Mouse (Mus musculus) erythroblast, adult 5-6 weeks (primary cell): ENCODE measurements around the gene Rab26. TPM values are rescaled to one million over a fixed set of nuclear protein-coding genes. Genes with fewer than 3 reads are reported as not detected.

Source experiments
- ATAC-seq: replicated peaks from 2 replicates; pipeline ENCODE4 v1.8.0; 2016; ENCODE audit warnings: moderate number of reproducible peaks, mild to moderate bottlenecking, moderate TSS enrichment, inconsistent platforms; ENCODE audit not compliant: poor library complexity, low FRiP score, severe bottlenecking
- total RNA-seq, 2 experiments: library from RNA; stranded (forward) in 1 of 2; stranded (reverse) in 1 of 2; fragments of 150-400 nt in 1 of 2; fragments of 200-764, 138-1000 nt in 1 of 2; gene quantifications; 2 replicates each; pipeline versions ENCODE4 v1.2.3 to v1.2.4; 2015 to 2017; ENCODE audit warnings: low replicate concordance in 2 of 2

The Rab26 gene
- total RNA-seq (2015; ENCODE audit: low replicate concordance) (not detected in 2 replicates), total RNA-seq (2017; ENCODE audit: low replicate concordance) (not detected in 2 replicates)

DNA sequence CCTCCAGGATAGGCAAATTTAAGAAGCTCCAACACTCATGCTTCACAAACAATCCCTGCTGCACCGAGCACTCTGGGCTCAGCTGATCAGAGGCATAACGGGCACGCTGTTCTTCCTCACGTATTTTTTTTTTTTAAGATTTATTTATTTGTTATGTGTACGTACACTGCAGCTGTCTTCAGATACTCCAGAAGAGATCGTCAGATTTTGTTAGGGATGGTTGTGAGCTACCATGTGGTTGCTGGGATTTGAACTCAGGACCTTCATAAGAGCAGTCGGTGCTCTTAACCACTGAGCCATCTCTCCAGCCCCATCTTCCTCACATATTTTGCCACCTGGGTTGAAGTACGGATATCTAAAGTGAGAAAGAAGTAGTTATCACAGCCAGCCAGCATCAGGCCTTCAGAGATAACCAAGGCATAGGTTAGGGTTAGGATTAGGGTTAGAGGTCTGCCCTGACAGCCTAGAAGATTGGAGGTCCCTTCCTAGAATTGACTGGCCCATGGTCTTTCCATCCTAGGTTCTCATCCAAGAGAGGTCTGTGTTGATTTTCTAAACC, at the start of gene Rab26:
Gene Rab26, minus strand, starts transcription at position 51 of the 559 bp plus-strand sequence.
- ATAC-seq = no peak

DNA sequence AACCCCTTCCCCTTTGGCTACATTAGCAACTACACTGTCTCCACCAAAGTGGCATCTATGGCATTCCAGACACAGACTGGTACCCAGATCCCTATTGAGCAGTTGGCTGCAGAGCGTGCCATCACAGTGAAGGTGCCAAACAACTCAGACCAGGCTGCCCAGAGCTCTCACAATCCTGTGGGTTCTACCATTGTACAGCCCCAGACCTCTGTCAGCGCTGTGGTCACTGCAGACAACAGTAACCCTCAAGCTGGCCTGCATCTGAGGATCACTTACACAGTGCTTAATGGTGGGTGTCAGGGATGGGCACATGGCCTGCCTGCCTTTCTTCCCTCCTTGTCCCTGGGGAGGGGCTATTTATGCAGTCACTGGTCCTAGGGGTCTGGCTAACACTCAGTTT, 46.3 kb upstream of the Rab26 start:
- ATAC-seq = no peak

DNA sequence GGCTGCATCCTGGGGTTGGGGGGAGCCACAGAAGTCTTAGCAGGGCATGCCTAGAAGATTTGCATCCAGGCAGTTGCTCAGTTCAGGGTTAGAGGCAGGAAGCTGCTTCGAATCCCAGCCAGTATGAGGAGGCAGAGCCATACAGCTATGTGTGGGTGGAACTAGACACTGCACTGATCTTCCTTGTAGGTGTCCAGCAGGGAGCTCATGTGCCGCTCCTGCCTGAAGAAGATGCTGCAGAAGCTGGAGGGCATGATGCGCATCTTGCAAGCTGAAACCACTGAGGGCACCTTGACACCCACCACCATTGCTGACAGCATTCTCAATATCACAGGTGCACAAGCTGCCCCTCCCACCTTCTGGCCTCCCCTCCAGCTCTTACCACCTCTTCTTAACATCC, 45.5 kb upstream of the Rab26 start:
- no peak for ATAC-seq

DNA sequence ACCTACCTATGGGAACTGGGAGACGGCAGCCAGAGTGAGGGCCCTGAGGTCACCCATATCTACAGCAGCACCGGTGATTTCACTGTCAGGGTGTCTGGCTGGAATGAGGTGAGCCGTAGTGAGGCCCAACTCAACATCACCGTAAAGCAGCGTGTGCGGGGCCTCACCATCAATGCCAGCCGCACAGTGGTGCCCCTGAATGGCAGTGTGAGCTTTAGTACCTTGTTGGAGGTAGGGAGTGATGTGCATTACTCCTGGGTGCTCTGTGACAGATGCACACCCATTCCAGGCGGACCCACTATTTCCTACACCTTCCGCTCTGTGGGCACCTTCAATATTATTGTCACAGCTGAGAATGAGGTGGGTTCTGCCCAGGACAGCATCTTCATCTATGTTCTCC, 39.8 kb upstream of the Rab26 start:
- no peak for ATAC-seq

DNA sequence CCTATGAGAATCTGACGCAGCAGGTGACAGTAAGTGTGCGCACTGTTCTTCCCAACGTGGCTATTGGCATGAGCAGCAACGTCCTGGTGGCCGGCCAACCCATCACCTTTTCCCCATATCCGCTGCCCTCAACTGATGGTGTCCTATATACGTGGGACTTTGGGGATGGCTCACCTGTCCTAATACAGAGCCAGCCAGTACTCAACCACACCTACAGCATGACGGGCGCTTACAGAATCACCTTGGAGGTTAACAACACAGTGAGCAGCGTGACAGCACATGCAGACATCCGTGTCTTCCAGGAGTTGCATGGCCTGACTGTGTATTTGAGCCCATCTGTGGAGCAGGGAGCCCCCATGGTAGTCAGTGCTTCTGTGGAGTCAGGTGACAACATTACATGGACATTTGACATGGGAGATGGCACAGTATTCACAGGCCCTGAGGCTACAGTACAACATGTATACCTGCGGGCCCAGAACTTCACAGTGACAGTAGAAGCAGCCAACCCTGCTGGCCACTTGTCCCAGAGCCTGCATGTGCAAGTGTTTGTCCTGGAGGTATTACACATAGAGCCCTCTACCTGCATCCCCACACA, 38.7 kb upstream of the Rab26 start:
- no peak for ATAC-seq

DNA sequence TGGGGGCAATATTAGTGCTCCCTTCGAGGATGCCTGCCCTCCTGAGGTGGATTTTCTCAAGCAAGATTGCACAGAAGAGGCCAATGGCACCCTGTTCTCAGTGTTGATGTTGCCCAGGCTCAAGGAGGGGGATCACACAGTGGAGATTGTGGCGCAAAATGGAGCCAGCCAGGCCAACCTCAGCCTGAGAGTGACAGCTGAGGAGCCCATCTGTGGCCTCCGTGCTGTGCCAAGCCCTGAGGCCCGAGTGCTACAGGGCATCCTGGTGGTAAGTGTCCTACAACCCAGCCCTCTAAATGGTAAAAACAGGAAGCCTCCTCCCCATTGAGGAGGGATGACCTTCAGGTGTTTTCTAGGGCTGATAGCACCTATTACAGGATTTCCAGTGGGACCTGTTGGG, 35.8 kb upstream of the Rab26 start:
- ATAC-seq = no peak

DNA sequence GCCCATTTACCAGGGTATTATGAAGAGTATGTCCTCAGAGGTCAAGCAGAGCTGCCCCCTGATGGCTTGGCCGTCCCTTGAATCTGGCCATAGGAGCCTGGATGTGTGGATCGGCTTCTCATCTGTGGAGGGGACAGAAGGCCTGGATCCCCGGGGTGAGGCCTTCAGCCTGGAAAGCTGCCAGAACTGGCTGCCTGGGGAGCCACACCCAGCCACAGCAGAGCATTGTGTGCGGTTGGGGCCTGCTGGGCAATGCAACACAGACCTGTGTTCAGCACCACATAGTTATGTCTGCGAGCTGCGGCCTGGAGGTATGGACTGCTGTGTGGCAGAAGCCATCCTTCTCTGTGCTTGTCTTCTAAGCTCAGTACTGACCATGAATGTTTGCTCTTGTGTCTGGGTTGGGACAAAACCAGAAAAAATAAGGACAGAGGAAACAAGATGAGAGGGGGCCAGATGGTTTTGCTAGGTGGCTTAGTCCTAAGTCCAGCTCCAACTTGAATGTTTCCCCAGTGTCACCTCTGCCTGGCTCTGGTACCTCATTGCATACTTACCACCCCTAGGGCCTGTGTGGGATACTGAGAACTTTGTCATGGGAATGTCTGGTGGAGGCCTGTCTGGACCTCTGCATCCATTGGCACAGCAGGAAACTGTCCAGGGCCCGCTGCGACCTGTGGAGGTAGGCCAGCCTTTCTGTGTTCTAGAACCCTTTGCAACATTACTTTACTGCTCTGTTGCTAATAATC, 33.2 kb upstream of the Rab26 start:
- ATAC-seq = peak; percentile 70; the same call in 1 of the 2 replicates

DNA sequence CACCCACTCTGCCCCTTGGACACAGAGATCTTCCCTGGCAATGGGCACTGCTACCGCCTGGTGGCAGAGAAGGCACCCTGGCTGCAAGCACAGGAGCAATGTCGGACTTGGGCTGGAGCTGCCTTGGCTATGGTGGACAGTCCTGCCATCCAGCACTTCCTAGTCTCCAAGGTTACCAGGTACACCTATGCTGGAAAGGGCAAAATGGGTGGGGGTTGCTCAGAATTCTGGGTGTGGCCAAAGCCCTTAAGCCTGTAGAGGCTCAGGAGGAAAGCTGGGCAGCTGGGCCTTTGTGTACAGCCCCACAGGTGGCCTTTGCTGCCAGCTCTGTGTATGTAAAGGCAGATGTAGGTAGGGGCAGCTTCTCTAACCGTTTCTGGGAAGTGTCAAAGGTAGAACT, 31.8 kb upstream of the Rab26 start:
- no peak for ATAC-seq

DNA sequence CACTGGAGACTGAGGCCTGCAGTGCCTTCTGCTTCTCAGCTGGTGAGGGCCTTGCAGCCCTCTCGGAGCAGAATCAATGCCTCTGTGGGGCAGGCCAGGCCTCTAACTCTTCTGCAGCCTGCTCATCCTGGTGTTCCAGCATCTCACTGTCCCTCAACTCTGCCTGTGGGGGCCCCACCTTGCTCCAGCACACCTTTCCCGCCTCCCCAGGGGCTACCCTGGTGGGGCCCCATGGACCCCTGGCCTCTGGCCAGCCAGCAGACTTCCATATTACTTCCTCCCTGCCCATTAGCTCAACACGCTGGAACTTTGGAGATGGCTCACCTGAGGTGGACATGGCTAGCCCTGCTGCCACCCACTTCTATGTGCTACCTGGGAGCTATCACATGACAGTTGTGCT, 31.1 kb upstream of the Rab26 start:
- ATAC-seq = no peak

DNA sequence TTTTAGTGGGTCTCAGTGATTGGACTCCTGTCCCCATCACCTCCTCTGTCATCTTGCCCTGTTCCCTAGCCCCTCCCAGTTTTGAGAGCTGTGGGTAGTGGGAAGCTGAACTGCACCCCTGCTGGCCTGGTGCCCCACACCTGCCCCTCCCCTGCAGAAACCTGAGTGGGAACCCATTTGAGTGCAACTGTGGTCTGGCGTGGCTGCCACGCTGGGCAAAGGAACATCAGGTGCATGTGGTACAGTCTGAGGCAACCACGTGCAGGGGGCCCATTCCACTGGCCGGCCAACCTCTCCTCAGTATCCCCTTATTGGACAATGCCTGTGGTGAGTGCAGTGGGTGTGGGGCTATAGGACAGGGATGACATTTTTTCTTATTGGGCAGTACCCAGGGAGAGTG, 30.4 kb upstream of the Rab26 start:
- ATAC-seq = no peak

DNA sequence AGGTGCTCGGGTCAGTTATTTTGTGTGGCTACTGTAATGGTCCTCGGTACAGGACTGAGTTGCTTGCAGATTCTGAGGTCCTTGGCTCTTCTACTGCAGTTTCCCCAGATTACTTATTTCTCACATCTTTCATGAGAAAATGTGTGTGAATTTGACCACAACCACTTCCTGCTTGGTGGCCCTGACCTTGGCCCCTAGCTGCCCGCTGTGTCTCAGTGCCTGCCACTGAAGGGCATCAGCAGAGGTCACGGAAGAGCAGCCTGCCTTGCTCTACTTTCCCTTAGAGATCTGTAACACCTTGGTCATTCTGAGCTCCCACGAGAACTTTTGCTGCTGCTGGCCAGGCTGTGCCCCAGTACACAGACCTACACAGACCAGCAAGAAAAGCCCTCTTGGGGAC, 29.6 kb upstream of the Rab26 start:
- ATAC-seq = no peak

DNA sequence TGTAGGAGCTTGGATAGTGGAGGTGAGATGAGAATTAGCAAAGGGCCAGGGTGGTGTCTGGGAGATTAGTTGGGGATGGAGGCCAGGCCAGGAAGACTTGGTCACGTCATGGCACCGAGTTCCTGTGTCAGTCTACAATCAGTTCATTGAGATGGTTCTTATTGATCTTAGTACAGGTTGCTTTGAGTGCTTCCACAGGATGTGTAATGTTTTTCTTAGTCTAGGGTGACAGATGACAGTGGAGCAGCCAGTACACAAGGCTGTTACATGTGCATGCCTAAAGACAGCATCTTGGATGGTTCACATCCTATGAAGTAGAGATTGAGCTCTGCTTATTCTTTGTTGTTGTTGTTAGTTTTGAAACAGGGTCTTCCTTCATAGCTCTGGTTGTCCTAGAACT, 27.6 kb upstream of the Rab26 start:
- ATAC-seq = no peak

DNA sequence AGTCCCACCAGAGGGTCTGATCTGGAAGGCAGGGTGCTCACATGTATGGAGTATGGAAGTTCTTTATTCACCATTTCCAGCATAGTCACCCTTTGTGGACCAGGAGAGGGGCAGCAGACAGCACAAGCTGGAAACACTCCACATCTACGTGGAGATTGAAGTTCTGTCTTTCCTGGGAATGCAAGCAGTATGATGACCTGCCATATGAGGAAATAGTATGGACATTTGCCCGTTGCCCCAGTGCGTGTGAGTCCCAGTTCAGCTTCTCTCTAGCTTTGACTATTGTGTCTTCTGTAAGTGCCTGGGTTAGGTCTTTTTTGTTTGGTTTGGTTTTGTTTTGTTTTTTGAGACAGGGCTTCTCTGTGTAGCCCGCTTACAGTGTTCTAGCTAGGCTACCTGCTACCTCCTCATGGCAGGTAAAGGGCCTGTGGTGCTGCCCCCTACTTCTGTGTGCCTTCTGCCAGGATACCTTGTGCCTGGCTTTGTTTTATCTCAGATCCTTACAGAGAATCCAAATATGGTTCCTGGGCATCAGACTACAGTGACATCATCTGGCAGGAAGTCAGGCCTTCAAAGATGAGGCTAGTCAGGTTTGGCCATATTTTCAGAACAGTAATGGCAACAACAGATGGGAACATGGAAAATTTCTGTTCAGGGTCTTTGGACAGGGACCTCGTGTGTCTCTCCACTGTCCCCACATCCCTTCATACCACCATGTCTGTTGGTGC, 26.5 kb upstream of the Rab26 start:
- no peak for ATAC-seq

DNA sequence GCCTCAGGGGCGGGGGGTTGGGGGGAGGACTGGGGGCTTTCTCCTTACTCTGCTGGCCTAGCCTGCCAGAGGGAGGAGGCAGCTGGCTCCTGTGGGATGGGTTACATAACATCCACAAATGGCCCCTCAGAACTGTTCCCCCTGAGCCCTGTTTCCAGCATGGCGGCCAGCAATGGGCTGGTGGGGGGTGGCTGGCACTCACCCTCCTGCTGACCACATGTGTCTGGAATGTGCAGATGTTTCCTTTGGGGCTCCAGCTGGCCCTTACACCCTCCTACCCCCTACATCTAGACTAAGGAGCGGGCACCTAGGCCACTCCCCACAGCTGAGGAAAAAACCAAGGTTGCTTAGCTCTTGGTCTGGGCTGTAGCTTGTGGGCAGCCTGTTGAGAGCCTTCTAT, 25.1 kb upstream of the Rab26 start:
- ATAC-seq = no peak

DNA sequence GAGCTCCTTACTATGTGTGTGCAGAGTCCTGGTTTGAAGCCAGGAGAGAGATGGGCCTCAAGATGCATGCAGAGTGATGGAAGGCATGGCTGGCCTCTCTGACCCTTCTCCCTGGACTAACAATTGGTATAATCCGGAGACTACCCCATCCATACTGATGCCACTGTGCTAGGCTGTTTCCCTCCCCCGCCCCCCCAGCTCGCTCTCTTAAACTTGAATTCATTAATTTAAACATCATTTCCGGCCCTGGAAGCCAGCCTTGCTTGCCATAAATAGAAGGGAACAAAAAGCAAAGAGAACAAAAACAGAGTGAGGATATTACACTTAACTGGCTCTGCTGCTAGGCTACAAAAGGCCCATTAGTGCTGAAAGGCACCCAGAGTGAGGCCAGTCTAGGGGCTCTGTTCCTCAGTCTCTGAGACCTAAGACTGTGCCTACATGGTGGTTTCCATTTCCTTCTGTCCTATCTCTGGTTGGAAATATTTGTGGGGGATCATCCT, 24.6 kb upstream of the Rab26 start:
- ATAC-seq = no peak

DNA sequence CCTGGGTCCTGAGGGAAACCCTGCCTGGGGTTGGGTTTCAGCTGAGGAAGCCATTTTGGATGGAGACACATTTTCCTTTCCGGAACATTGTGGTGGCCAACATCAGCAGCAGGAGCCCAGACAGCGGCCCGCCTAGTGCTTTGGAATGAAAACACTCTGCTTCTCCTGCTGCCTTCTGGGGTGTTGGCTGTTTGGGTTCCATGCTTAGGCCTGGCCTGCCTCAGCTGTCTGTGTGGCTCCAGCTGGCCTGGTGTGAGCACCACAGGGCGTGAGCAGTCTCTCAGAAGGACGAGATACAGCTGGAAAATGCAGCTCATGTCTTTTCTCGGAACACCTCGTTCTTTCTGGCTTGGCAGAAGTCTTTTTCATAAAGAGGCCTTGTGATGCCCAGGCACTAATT, 23.1 kb upstream of the Rab26 start:
- ATAC-seq = no peak

DNA sequence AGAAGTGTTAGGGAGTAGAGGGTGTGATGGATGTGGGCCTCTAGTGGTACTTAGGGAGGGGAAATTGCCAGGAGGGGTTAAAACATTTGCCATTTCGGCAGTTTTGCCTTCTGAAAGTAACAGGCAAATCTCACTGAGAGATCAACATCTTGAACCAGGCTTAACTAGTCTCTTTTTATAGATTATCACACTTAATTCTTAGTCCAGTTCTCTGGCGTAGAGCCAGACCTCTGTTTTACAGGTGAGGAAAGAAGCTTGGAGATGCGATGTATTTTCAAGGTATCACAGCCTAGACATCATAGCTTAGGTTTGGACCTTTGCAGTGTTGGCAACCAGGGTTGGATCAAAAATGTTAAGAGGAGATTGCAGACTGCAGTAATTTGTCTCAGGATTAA, 17.0 kb upstream of the Rab26 start:
- no peak for ATAC-seq

DNA sequence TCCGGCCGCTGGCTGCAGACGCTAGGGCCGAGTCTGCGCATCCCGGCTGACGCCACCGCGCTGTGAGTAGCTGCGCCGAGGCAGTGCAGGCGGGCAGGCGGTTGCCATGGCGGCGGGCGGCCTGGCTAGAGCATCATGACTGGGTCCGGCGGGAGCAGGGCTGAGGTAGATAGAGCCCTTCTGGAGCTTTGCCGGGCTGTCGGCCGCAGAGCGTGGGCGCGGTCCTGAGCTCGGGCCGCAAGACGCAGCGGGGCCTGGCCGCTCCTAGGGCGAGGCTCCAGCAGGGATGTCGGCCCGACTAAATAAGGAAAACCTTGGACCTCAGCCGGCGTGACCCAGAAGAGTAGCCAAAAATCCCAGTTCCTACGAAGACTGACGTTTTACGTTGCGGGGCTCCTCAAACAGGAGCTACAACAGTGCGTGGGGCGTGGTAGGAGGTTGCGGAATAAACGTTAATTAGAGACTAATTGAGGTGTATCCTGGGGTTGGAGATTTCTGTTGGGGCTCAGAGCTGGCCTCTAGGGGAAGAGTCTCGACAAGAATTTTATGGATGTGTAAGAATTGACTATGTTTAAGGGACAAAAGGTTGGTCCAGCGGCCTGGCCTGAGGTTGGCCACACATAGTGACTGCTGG, 16.5 kb upstream of the Rab26 start:
- peak; percentile 65 for ATAC-seq

DNA sequence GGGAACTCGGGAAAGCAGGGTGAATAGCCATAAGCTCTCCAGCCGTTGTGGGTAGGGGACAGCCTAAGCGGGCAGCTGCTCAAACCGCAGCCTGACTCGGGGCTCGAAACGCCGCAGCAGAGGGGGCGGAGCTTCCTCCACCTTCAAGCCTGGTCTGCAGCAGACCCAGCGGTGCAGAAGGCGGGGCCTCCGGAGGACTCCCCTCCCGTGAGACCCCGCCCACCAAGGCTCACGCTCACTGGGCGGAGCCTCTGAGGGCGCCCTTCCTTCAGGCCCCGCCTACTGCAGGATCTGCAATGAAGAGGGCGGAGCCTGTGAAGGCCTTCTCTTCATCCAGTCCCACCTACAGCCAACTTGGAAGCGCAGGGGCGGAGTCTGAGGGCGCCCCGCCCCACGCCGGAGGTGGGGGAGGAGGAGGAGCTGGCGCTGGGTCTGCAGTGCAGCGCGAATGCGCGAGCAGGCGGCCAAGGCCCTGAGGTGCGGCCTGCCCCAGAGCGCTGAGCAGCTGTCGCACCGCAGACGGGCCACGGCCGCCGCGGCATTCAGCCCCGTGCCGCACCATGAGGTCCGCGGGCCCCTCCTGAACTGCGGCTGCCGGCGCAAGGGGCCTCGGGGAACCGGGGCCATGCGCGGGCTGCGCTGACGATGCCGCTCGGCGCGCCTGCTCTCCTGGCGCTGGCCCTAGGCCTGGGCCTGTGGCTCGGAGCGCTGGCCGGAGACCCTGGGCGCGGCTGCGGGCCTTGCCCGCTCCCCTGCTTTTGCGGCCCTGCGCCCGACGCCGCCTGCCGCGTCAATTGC, 15.8 kb upstream of the Rab26 start, which contains the start of gene Pkd1:
Gene Pkd1, plus strand, starts transcription at position 217 of the 798 bp plus-strand sequence.
- ATAC-seq = peak; percentile 83
